Mouse (Mus musculus) neural tube, embryonic 15.5 days (tissue): ENCODE data around the gene Cmtm7. TPM values are rescaled to one million over a fixed set of nuclear protein-coding genes. Genes with fewer than 3 reads are reported as not detected.

Experiments used
- ATAC-seq: fragments of 200-750 bp; cut with Nextera tagmentation; 2 replicates; pipeline ENCODE4 v1.8.0; 2017; ENCODE audit warnings: mild to moderate bottlenecking, moderate TSS enrichment, moderate library complexity; ENCODE audit not compliant: low FRiP score
- H3K27ac ChIP-seq: fragments of 300-500 bp; sonication (generic); replicated peaks from 2 replicates; pipeline ENCODE4 v1.5.1; 2015; ENCODE audit warnings: mild to moderate bottlenecking, inconsistent platforms
- H3K27me3 ChIP-seq: fragments of 300-500 bp; sonication (generic); replicated peaks from 2 replicates; pipeline ENCODE4 v1.6.1; 2015; ENCODE audit warnings: inconsistent platforms
- H3K36me3 ChIP-seq: fragments of 300-500 bp; sonication (generic); 2 replicates; pipeline ENCODE4 v1.6.1; 2015; ENCODE audit warnings: inconsistent platforms
- H3K4me1 ChIP-seq: fragments of 300-500 bp; sonication (generic); 2 replicates; pipeline ENCODE4 v1.6.1; 2015; ENCODE audit warnings: inconsistent platforms
- H3K4me2 ChIP-seq: fragments of 300-500 bp; sonication (generic); 2 replicates; pipeline ENCODE4 v1.6.1; 2015; ENCODE audit warnings: inconsistent platforms, mild to moderate bottlenecking, moderate library complexity
- H3K4me3 ChIP-seq: fragments of 300-500 bp; sonication (generic); replicated peaks from 2 replicates; pipeline ENCODE4 v1.5.1; 2015; ENCODE audit warnings: mild to moderate bottlenecking, inconsistent platforms
- H3K9ac ChIP-seq: fragments of 300-500 bp; sonication (generic); replicated peaks from 2 replicates; pipeline ENCODE4 v1.6.1; 2015; ENCODE audit warnings: mild to moderate bottlenecking, inconsistent platforms
- H3K9me3 ChIP-seq: fragments of 300-500 bp; sonication (generic); replicated peaks from 2 replicates; pipeline ENCODE4 v1.6.1; 2016; ENCODE audit warnings: inconsistent platforms
- WGBS: fragments of 180-500 bp; shearing (Covaris S2); methylation state at CpG from one replicate; pipeline ENCODE4 v1.1.7; 2015; ENCODE audit warnings: mixed read lengths; 5-methylcytosine and 5-hydroxymethylcytosine counted together
- polyA plus RNA-seq: library from polyadenylated mRNA; unstranded; fragments of >200 nt; fragmentation: Nextera tagmentation; extraction: Ambion mirVana; gene quantifications from 2 replicates; pipeline ENCODE4 v1.2.1, GENCODE M21; 2015

The Cmtm7 gene
- polyA plus RNA-seq, 1 experiment from 2014 or later, result 13.0 TPM

DNA sequence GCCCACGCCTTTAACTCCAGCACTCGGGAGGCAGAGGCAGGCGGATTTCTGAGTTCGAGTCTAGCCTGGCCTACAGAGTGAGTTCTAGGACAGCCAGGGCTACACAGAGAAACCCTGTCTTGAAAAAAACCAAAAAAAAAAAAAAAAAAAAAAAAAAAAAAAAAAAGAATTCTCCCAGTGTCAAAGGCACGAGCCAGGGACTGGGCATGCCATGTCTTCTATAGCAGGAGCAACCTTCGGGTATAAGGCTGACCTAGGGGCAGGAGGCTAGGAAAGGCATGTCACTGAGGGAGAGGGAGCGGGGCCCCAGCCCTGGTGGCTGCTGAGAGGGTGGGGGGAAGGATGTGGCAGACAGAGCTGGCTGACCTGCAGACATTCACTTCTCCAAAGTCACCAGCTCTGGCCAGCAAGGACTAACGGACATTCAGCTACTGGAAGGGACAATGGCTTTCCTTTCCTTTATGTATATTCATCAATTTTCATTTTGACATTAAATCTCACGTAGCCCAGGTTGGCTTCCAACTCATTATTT, 12.2 kb upstream of the Cmtm7 start:
- H3K9me3 ChIP-seq, result no peaks in the 10 kb centered on the region
- H3K4me2 ChIP-seq, result no peak overlapping the region
- ATAC-seq, result no peak
- H3K36me3 ChIP-seq, result no peaks in the 10 kb centered on the region
- no peak overlapping the region for H3K4me3 ChIP-seq
- peaks cover 4% of the 10 kb centered on the region for H3K4me1 ChIP-seq
- no peaks in the 10 kb centered on the region for H3K27me3 ChIP-seq
- H3K27ac ChIP-seq, result no peak overlapping the region
- no peak overlapping the region for H3K9ac ChIP-seq
- WGBS, result 89% methylated on average over 9 of the region's 9 CpGs

DNA sequence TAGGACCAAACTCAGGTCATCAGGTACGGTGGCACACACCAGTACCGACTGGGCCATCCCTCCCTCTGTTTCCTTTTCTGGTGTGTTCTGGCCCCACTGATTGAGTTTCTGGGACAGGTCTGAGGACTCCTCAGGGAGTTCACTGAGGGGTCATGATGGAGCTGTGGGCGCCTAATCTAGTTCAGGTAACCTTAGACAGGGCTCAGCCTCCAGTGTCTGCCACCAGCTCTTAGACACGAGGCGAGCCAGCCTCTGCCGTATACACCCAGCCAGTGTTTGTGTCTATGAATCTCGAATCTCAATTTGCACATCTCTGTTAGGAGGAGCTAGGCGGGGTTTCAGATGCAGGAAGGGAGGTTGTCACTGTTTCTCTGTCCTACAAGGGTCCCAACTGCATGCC, 8.3 kb upstream of the Cmtm7 start:
- ATAC-seq, result no peak
- no peak overlapping the region for H3K27ac ChIP-seq
- no peaks in the 10 kb centered on the region for H3K36me3 ChIP-seq
- 89% methylated on average over 8 of the region's 8 CpGs for WGBS
- no peak overlapping the region for H3K4me3 ChIP-seq
- H3K9me3 ChIP-seq, result no peaks in the 10 kb centered on the region
- H3K4me1 ChIP-seq, result peaks cover 6% of the 10 kb centered on the region
- no peak overlapping the region for H3K9ac ChIP-seq
- H3K4me2 ChIP-seq, result no peak overlapping the region
- no peaks in the 10 kb centered on the region for H3K27me3 ChIP-seq

DNA sequence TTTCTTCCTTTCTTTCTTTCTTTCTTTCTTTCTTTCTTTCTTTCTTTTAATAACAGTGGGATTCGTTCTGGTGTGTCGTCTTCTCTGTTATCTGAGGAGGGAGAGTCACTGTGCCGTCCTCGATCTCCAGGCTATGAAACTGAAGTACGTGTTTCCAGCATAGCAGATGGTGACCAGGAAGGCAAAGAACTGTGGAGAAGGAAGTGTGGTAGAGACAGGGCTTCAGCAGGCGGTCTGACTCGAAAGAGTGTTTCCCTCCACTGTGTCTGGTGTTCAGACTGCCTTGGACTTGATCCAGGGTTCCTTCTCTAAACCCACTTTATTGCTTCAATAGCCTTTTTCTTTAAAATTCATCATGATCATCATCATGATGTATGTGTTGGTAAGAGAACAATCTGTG, 7.9 kb upstream of the Cmtm7 start:
- no peak overlapping the region for H3K9ac ChIP-seq
- H3K4me1 ChIP-seq, result peaks cover 6% of the 10 kb centered on the region
- ATAC-seq, result no peak
- no peaks in the 10 kb centered on the region for H3K27me3 ChIP-seq
- H3K4me2 ChIP-seq, result no peak overlapping the region
- H3K9me3 ChIP-seq, result no peaks in the 10 kb centered on the region
- H3K27ac ChIP-seq, result no peak overlapping the region
- no peak overlapping the region for H3K4me3 ChIP-seq
- 78% methylated on average over 7 of the region's 7 CpGs for WGBS
- no peaks in the 10 kb centered on the region for H3K36me3 ChIP-seq

DNA sequence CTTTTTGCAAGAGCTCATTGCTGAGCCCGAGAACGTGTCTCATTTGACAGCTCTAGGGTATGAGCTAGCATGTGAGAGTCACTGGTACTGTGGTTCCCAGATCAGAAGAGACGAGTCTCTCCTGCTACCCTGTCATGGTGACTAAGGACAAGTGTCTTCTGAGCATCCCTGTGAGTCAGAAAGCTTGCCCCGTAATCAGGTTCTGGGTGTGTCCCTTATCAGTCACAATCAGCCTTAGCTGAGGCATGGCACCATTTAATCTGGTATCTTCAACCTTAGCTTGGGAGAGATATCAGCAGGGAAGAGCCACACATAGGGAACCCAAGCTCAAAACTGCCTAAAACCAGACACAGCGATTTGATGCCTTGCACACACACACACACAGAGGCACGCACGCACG, 7.0 kb upstream of the Cmtm7 start:
- 90% methylated on average over 8 of the region's 8 CpGs for WGBS
- H3K9me3 ChIP-seq, result no peaks in the 10 kb centered on the region
- H3K27ac ChIP-seq, result no peak overlapping the region
- H3K27me3 ChIP-seq, result no peaks in the 10 kb centered on the region
- H3K9ac ChIP-seq, result no peak overlapping the region
- peaks cover 6% of the 10 kb centered on the region for H3K4me1 ChIP-seq
- H3K4me3 ChIP-seq, result no peak overlapping the region
- H3K4me2 ChIP-seq, result no peak overlapping the region
- H3K36me3 ChIP-seq, result no peaks in the 10 kb centered on the region
- no peak for ATAC-seq

DNA sequence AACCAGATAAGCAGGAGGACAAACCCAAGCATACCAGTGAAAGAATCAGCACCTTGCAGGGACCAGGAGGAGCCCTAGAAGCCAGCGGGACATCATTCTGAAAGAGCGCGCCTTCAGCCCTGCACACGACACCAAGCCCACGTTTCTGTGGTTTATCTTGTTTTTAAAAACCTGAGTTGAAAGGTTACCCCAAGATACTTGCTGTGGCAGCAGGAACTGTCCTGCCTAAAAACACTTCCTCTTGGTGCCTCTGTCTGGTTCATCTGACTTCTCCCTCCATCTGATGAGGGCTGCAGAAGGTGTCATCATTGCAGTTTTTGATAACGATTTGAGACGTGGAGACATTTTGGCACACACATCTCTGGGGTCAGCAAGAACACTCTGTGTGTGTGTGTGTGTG, 6.1 kb upstream of the Cmtm7 start:
- H3K4me1 ChIP-seq, result peaks cover 6% of the 10 kb centered on the region
- WGBS, result 94% methylated on average over 7 of the region's 7 CpGs

DNA sequence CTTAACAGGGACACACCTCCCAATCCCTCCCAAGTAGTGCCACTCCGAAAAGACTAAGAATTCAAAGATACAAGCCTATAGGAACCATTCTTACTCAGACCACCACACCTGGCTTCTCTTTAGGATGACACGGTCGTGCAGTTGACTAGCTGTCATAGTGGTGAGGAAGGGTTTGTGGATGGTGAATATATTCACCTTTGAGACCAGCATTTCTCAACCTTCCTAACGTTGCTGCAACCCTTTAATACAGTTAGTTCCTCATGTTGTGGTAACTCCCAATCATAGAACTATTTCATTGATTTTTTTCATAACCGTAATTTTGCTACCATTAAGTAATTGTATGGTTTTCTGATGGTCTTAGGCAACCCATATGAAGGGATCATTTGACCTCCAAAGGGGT, 5.5 kb upstream of the Cmtm7 start:
- Histone ChIP-seq H3K27ac (no peak overlapping the region), H3K9me3 (no peaks in the 10 kb centered on the region), H3K4me1 (peaks cover 6% of the 10 kb centered on the region), H3K9ac (no peak overlapping the region), H3K36me3 (no peaks in the 10 kb centered on the region), H3K27me3 (no peaks in the 10 kb centered on the region), H3K4me3 (no peak overlapping the region), H3K4me2 (no peak overlapping the region)
- ATAC-seq, result no peak
- WGBS, result 97% methylated on average over 5 of the region's 5 CpGs

More for the DNA sequence above, 6.1 kb upstream of the Cmtm7 start:
- no peaks in the 10 kb centered on the region for H3K27me3 ChIP-seq
- H3K9ac ChIP-seq, result no peak overlapping the region
- no peaks in the 10 kb centered on the region for H3K36me3 ChIP-seq
- ATAC-seq, result no peak
- H3K27ac ChIP-seq, result no peak overlapping the region
- no peak overlapping the region for H3K4me3 ChIP-seq
- H3K9me3 ChIP-seq, result no peaks in the 10 kb centered on the region
- H3K4me2 ChIP-seq, result no peak overlapping the region

DNA sequence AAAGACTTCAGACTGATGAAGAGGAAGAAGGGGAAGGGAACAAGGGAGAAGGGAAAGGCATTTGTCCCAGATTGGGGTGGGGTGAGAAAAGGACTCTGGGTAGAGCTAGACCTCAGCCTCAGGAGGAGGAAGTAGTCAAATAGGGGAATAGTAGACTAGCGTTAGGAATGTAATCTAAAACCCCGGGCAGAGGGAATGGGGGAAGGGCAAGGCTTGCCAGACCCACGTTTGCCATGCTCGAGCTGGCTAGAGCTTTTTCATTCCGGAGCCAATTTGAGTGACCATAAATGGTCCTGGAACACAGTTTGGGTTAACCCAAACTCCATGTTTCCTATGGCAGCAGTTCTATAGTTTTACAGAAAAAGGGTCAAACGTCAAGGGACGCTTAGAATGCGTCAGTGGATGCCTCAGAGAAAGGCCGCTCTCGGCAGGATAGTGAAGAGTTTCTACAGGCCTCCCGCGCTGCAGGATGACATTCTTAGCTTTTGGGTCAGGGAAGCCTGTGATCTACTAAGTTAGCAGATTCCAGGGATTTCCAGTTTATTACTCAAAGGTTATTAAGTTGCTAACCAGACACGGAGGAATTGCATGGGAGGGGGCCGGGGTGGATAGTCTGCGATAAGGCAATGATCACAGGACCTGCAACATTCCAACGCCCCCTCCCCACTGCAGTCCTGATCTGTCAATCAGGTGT, 3.9 kb upstream of the Cmtm7 start:
- H3K27me3 ChIP-seq, result no peaks in the 10 kb centered on the region
- H3K9me3 ChIP-seq, result no peaks in the 10 kb centered on the region
- H3K36me3 ChIP-seq, result no peaks in the 10 kb centered on the region
- no peak overlapping the region for H3K4me3 ChIP-seq
- peaks cover 20% of the 10 kb centered on the region for H3K4me1 ChIP-seq
- no peak overlapping the region for H3K4me2 ChIP-seq
- no peak overlapping the region for H3K9ac ChIP-seq
- no peak for ATAC-seq
- no peak overlapping the region for H3K27ac ChIP-seq
- WGBS, result 17% methylated on average over 16 of the region's 16 CpGs

DNA sequence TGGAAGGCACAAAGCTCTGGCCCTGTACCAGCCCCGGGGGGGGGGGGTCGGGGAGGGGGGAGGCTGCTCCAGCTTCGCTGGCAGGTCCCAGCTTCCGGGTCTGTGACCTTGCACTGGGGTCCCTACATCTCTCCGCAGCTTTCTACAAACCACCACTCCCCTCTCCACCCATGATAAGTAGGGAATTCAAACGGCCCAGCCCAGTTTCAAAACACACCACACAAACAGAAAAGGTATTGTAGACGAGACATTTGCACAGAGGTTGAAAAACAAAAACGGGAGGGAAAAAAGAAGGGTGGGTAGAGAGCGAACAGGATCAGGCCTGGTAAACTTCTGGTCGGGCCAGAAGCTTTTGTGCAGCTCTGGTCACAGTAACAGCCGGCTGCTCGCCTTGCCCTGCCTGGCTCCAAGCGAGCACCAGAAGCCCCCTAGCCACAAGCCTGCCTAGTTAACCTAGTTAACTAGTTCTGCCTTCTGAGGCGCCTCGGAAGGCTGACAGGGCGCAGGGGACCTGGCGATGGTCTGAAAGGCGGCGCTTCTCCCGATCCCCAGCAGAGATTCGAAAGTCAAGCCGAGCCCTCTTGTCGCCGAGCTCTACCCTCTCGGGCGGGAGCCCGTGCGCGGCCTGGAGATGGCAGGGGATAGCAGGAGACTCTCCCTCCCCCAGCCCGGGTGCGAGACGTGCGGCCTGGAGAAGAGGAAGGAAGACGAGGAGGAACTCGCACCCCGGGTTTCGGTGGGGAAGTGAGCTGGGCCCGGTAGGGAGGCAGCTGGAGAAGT, 720 bp downstream of the Cmtm7 start:
- no peaks in the 10 kb centered on the region for H3K9me3 ChIP-seq
- H3K4me2 ChIP-seq, result peak overlapping the region; percentile 96
- 0 out of 2 replicates have a peak, but pooled peaks cover 5% of the 10 kb centered on the region for H3K27me3 ChIP-seq
- peak; percentile 25; the same call in 1 of the 2 replicates for ATAC-seq
- peak overlapping the region; percentile 43; the same call in 1 of the 2 replicates for H3K27ac ChIP-seq
- peak overlapping the region; percentile 45 for H3K4me3 ChIP-seq
- H3K4me1 ChIP-seq, result peaks cover 28% of the 10 kb centered on the region
- H3K36me3 ChIP-seq, result no peaks in the 10 kb centered on the region
- H3K9ac ChIP-seq, result peak overlapping the region; percentile 42
- 3% methylated on average over 36 of the region's 38 CpGs for WGBS

DNA sequence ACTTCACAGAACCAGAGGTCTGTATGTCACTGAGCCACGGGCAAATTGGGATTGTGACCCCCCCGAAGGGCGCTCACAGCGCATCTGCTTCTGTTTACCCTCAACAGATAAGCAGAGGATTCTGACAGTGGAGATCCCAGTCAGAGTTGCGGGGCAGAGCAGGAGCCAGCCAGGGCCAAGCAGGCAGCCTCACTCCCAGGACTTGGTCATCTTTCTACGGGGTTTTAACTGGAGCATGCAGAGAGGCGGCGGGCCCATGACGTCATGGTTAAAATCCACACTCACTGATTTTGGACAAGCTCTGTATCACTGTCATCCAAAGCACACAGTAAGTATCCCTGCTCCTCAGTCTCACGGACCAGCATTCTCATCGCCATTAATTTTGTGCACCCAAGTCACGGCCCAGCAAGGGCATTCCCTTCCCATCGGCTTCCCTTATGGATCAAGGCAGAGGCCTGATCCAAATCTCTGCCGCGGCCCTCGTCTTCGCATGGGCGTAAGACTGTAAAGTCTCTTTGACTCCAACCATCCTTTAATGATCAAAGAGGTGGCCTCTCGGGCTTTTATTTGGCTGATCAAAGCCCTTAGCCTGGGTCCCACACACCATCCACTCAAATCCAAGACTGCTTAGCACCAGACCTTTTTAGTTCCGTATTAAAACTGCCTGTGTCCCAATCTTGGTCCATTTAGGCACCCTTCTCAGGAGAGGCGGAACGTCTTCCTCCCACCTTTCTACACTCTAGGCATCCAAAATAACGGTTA, 1.5 kb downstream of the Cmtm7 start:
- Histone ChIP-seq H3K4me1 (peaks cover 24% of the 10 kb centered on the region), H3K4me3 (peak overlapping the region; percentile 45), H3K27ac (no peak overlapping the region), H3K27me3 (0 out of 2 replicates have a peak, but pooled peaks cover 5% of the 10 kb centered on the region), H3K36me3 (no peaks in the 10 kb centered on the region), H3K4me2 (peak overlapping the region; percentile 96), H3K9ac (0 out of 2 replicates have a peak overlapping the region, but pooled peaks have one; percentile 7), H3K9me3 (no peaks in the 10 kb centered on the region)
- 0 out of 2 replicates have a peak, but pooled peaks have one; percentile 15 for ATAC-seq
- 36% methylated on average over 23 of the region's 23 CpGs for WGBS

DNA sequence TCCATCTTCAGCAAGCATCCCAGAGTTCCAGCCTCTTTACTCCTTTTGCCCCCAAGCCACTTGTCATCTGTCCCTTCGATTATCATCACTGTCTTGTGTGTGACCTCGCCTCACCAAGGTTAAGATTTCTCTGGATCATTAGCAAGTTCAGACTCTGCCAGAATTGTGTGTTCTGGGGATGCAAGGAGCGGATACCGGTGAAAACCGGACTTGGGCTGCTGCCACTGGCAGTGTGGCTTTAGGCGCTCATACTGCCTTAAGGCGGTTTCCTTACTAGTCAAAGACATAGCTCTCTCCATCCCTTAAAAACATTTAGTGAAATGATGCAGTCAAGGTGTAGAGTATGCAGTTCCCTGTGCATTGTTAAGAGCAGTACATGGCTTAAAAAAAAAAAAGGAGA, 2.8 kb downstream of the Cmtm7 start:
- no peak overlapping the region for H3K4me2 ChIP-seq
- ATAC-seq, result no peak
- peaks cover 27% of the 10 kb centered on the region for H3K4me1 ChIP-seq
- H3K27me3 ChIP-seq, result 0 out of 2 replicates have a peak, but pooled peaks cover 5% of the 10 kb centered on the region
- H3K36me3 ChIP-seq, result no peaks in the 10 kb centered on the region
- no peak overlapping the region for H3K9ac ChIP-seq
- no peaks in the 10 kb centered on the region for H3K9me3 ChIP-seq
- WGBS, result 92% methylated on average over 7 of the region's 7 CpGs
- no peak overlapping the region for H3K27ac ChIP-seq
- H3K4me3 ChIP-seq, result no peak overlapping the region

DNA sequence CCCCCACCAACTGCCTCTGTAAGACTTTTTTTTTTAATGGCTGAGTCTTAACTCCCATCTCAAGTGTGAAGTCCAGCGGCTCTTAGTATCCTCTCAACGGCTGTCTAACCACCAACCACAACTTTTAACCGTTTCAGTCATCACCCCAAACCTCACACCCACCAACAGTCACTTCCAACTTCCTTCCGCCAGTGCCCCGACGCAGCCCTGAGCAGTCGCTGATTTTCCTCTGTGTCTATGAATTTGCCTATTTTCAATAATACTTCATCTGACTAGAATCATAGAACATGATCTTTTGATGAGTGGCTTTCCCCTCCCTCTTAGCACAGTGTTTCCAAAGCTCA, 3.6 kb downstream of the Cmtm7 start:
- no peak overlapping the region for H3K4me3 ChIP-seq
- H3K9ac ChIP-seq, result no peak overlapping the region
- 90% methylated on average over 7 of the region's 7 CpGs for WGBS
- no peak overlapping the region for H3K27ac ChIP-seq
- ATAC-seq, result no peak
- peaks cover 27% of the 10 kb centered on the region for H3K4me1 ChIP-seq
- H3K4me2 ChIP-seq, result no peak overlapping the region
- 0 out of 2 replicates have a peak, but pooled peaks cover 5% of the 10 kb centered on the region for H3K27me3 ChIP-seq
- no peaks in the 10 kb centered on the region for H3K9me3 ChIP-seq
- no peaks in the 10 kb centered on the region for H3K36me3 ChIP-seq
